Mouse (Mus musculus) layer of hippocampus, adult 9-10 months (tissue): ENCODE results near the gene Trappc2l.
A peak's percentile ranks its signal among the peaks of the same experiment; 100 is the strongest.

Experiments used
- DNase-seq: peaks from one replicate; pipeline ENCODE4 v3.0.0; 2022; ENCODE audit warnings: low spot score

Trappc2l gene

GRCm38 (mm10) chr8:122580926-122581325 is 30.5 kb upstream of the Trappc2l start:
- no peak for DNase-seq

- DNase-seq = no peak
Measured at GRCm38 (mm10) chr8:122584981-122585380, 26.5 kb upstream of the Trappc2l start.

- DNase-seq = no peak
Measured at GRCm38 (mm10) chr8:122585411-122585891, 26.0 kb upstream of the Trappc2l start.

- no peak for DNase-seq
Measured at GRCm38 (mm10) chr8:122586171-122586570, 25.3 kb upstream of the Trappc2l start.

- no peak for DNase-seq
Measured at GRCm38 (mm10) chr8:122586749-122587148, 24.7 kb upstream of the Trappc2l start.

- no peak for DNase-seq
Measured at GRCm38 (mm10) chr8:122593240-122593639, 18.2 kb upstream of the Trappc2l start.

GRCm38 (mm10) chr8:122593783-122594507 is 17.5 kb upstream of the Trappc2l start:
- DNase-seq = no peak

GRCm38 (mm10) chr8:122596031-122596430 is 15.4 kb upstream of the Trappc2l start:
- no peak for DNase-seq

GRCm38 (mm10) chr8:122600666-122601065 is 10.8 kb upstream of the Trappc2l start:
- DNase-seq = no peak

- DNase-seq = no peak
Measured at GRCm38 (mm10) chr8:122604640-122605039, 6.8 kb upstream of the Trappc2l start.

- no peak for DNase-seq
Measured at GRCm38 (mm10) chr8:122605367-122605766, 6.1 kb upstream of the Trappc2l start.

GRCm38 (mm10) chr8:122606810-122607209 is 4.6 kb upstream of the Trappc2l start:
- no peak for DNase-seq

GRCm38 (mm10) chr8:122610209-122610608 is 1.2 kb upstream of the Trappc2l start:
- no peak for DNase-seq

- no peak for DNase-seq
Measured at GRCm38 (mm10) chr8:122610612-122611277, 695 bp upstream of the Trappc2l start.

- no peak for DNase-seq
Measured at GRCm38 (mm10) chr8:122616181-122616905, 4.9 kb downstream of the Trappc2l start.

- peak; percentile 52 for DNase-seq
Measured at GRCm38 (mm10) chr8:122617947-122618546, 6.6 kb downstream of the Trappc2l start.

GRCm38 (mm10) chr8:122618660-122619378 is 7.4 kb downstream of the Trappc2l start:
- no peak for DNase-seq

GRCm38 (mm10) chr8:122620446-122620845 is 9.0 kb downstream of the Trappc2l start:
- no peak for DNase-seq

- no peak for DNase-seq
Measured at GRCm38 (mm10) chr8:122622727-122623126, 11.3 kb downstream of the Trappc2l start, which contains the start of gene Pabpn1l. TSS of gene Pabpn1l (minus strand) at chr8:122622739.

- no peak for DNase-seq
Measured at GRCm38 (mm10) chr8:122623844-122624642, 12.6 kb downstream of the Trappc2l start.

- no peak for DNase-seq
Measured at GRCm38 (mm10) chr8:122624653-122625052, 13.2 kb downstream of the Trappc2l start.
